Mouse (Mus musculus) cerebellum, postnatal 25 days (tissue): ENCODE measurements around the gene Fbxw9.
"Not testable (repeated sequence)": the region's sequence is repeated elsewhere in the genome, so short reads cannot be mapped to it uniquely, and the experiment has no call there.

ENCODE experiments used
- DNase-seq, 2 experiments: peaks; one replicate each; pipeline ENCODE4 v3.0.0; 2021; ENCODE audit warnings: mixed read lengths in 2 of 2

Fbxw9 gene

GRCm38 (mm10) chr8:85037681-85038531, 21.9 kb upstream of the Fbxw9 start:
- DNase-seq = peak; percentile 60 to 61

DNA sequence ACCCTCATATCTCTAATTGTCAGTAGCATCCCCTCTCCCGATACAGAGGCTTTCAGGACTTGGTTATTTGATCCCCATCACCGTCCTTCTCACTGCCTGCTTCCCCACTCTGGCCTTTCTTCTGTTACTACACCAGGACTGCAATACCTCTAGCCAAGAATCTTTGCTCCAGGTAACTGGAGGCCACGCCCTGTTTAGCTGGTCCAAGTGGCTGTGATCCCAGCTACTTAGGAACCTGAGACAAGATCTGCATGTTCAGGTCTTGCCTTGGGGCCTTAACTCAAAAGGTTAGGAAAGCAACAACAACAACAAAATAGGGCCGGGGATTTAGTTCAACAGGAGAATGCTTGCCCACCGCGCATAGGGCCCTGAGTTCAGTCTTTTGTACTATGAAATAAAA, 16.2 kb upstream of the Fbxw9 start:
- DNase-seq = no peak

DNA sequence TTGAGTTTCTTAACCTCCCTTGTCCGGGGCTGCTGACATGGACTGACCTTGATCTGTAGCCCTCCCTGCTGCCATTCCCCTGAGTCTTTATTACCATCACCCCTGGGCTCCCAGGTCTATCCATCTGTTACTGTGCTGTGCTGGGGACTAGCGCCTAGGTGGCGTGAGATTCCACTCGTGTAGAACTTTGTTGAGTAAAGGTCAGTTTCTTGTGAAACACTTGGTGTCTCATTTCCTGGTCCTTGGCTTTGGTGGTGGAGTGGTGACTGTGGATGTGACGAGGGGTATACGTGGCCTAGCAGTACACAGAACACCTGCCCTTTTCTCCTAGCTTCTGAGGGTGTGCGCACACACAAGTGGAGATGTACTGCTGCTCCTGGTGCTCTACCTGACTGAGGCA, 2.5 kb upstream of the Fbxw9 start:
- no peak for DNase-seq

GRCm38 (mm10) chr8:85062603-85063002, 2.7 kb downstream of the Fbxw9 start:
- DNase-seq = no peak

DNA sequence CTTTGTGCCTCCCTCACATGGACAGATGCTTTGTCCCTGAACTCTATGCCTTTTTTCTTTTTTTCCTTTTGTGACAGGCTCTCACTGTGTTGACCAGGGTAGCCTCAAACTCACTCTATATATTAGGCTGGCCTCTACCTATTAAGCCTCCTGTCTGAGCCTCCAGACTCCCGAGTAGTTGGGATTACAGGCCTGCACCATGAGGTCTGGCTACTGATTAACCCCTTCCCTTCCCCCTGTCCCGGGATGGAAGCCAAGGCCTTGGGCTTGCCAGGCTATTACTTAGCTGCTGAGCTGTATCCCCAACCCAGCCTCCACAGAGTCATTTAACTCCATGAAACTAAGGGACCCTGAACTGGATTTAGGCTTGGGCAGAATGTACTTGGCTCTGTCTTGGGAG, 5.4 kb downstream of the Fbxw9 start:
- DNase-seq = no peak

- DNase-seq = no peak
Measured at GRCm38 (mm10) chr8:85067155-85067554, 7.3 kb downstream of the Fbxw9 start.

- DNase-seq = peak in 1 of 2 experiments; percentile 52
Measured at GRCm38 (mm10) chr8:85067982-85068381, 8.1 kb downstream of the Fbxw9 start, which contains the start of gene Gm5741. Gene Gm5741, minus strand, starts transcription at chr8:85067982.

- no peak for DNase-seq
Measured at GRCm38 (mm10) chr8:85071041-85071440, 11.2 kb downstream of the Fbxw9 start.

DNA sequence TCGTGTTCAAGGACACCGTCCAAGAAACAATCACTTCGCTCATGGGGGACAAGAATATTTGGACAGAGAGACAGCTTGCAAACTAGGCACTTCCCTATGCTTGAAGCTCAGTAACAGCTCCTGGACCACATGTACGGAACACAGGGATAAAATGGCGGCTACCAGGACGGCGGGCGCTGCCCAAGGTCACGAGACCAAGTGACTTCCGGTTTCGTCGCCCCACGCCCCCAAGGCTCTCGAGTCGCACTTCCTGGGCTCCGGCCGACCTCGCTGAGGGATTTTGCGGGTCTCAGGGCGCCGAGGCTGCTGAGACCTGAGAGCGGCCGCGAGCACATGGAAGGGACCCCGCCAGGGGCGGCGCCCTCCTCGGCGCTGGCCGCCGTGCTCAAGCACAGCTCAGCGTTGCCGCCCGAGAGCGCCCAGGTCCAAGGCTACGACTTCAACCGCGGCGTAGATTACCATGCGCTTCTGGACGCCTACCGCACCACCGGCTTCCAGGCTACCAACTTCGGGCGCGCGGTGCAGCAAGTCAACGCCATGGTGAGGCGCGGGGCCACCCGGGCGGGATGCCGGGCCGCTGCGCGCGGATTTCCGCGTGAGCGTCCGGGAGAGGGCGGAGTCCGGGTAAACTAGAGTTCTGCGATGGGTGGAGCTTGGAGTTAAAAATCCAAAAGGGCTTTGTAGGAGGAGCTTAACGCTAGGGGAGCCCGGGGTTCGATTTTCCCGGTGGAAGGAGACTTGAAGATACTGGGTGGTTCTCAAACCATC, 11.8 kb downstream of the Fbxw9 start, which contains the start of gene Dhps:
Gene Dhps (plus strand): TSS at position 244 of the 768 bp plus-strand sequence.
- peak; percentile 90 to 94 for DNase-seq

DNA sequence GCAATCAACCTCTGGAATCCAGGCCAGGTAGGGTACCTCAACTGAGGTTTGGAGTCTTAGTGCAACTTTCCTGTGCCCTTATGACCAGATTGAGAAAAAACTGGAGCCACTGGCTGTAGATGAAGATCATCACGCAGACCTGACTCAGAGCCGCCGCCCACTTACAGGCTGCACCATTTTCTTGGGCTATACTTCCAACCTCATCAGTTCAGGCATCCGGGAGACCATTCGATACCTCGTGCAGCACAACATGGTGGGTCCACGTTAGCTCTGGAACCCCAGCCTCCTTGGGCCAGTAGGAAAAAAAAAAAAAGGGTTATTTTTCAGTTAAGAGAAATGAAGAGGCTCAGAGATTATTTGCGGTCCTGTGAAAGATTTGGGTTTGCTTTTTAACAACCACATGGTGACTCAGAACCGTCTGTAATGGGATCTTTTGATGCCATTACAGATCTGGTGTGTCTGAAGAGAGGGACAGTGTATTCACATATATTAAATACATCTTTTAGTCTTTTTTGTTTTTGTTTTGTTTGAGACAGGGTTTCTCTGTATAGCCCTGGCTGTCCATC, 12.6 kb downstream of the Fbxw9 start:
- DNase-seq = peak in 1 of 2 experiments; percentile 28

DNA sequence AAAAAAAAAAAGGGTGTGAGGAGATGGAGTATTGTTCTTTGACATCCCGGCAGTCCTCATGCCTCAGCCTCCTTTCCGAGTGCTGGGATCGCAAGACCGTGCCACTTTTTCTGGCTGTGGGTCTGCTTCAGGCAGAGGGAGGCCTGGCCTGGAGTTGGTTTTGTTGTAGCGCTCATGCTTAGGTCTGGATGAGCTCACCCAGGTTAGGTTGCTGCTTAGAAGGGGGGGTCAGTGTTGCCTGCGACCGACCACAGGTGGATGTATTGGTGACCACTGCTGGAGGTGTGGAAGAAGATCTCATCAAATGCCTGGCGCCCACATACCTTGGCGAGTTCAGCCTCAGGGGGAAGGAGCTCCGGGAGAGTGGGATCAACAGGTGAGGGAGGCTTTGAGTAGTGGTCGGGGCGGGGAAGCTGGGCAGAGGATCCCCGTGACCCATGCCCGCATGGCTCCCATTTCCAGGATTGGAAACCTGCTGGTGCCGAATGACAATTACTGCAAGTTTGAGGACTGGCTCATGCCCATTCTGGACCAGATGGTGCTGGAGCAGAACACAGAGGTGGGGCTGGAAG, 13.3 kb downstream of the Fbxw9 start:
- DNase-seq = no peak

DNA sequence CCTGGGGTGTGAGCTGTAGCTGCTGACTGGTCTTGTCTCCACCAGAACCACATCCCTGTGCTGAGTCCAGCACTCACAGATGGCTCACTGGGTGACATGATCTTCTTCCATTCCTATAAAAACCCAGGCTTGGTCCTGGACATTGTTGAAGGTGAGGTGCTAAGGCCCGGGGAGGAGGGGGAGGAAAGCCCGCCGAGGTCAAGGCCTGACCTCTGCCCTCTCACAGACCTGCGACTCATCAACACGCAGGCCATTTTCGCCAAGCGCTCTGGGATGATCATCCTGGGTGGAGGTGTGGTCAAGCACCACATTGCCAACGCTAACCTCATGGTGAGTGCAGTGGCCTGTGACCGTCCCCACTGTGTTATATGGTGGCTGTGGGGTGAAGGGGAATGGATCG, 14.3 kb downstream of the Fbxw9 start:
- no peak for DNase-seq

GRCm38 (mm10) chr8:85074617-85075016, 14.8 kb downstream of the Fbxw9 start:
- no peak for DNase-seq

GRCm38 (mm10) chr8:85076001-85076400, 16.1 kb downstream of the Fbxw9 start:
- peak; percentile 63 to 78 for DNase-seq

- DNase-seq = peak; percentile 77 to 86
Measured at GRCm38 (mm10) chr8:85076993-85077392, 17.1 kb downstream of the Fbxw9 start.

DNA sequence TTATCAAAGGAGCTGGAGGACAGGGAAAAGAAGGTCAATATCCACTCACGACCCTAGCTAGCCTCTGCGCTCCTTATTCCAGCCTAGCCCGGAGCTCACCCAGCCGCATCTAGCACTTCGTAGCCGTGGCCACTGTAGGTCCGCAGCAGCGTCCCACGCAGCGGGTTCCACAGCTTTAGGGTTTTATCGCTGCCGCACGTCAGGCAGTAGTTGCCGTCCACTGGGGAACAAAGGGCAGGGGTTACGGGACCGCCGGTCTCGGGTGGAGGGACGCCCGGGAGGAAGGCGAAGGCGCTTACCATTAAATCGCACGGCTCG, 20.3 kb downstream of the Fbxw9 start:
- no peak for DNase-seq

- DNase-seq = peak; percentile 65 to 69
Measured at GRCm38 (mm10) chr8:85080532-85081215, 20.8 kb downstream of the Fbxw9 start, which contains the start of gene Wdr83os. Gene Wdr83os, plus strand, starts transcription at chr8:85080740.

GRCm38 (mm10) chr8:85081216-85081555, 21.3 kb downstream of the Fbxw9 start, which contains the start of gene Wdr83:
Gene Wdr83, minus strand, starts transcription at chr8:85081306.
- no peak for DNase-seq

DNA sequence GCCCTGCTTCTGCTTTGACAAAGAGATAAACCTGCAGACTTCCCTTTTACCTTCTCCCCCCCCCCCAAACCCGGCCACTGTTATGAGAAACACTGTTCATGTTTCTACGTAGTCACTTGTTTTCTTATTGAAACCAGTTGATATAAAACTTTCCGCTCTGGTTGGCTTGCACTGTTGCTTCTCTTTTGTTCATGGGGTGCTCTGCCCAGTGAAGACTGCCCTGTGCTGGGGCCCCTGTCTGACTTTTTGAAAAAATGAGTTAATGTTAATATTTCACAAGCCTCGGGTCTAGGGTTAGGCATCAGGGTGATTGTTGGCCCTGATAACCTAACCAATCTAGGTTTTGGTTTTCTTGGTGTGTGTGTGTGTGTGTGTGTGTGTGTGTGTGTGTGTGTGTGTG, 22.3 kb downstream of the Fbxw9 start:
- not testable (repeated sequence) for DNase-seq

GRCm38 (mm10) chr8:85083108-85083813, 23.4 kb downstream of the Fbxw9 start, which contains the start of gene Man2b1:
Gene Man2b1, plus strand, starts transcription at chr8:85083270.
- DNase-seq = peak; percentile 85 to 92

DNA sequence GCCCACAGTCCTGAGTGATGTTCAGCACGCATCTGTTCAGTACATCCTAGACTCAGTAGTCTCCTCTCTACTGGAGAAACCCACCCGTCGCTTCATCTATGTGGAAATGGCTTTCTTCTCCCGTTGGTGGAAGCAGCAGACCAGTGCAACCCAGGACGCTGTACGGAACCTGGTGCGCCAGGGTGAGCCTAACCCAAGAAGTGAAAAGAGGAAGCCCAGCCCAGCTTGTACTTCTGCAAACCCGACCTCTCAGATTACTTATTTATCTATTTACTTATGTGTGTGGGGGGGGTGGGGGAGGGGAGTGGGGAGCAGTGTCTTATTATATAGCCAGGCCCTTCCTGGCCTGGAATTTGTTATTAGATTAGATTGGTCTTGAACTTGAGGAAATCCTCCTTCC, 24.8 kb downstream of the Fbxw9 start:
- DNase-seq = no peak

- no peak for DNase-seq
Measured at GRCm38 (mm10) chr8:85086238-85086637, 26.4 kb downstream of the Fbxw9 start.
